Mouse (Mus musculus) spleen, postnatal 14 days (tissue): ENCODE results near the gene Fam174b.

Experiments used
- DNase-seq, 2 experiments: peaks; one replicate each; pipeline ENCODE4 v3.0.0; 2021 to 2022; ENCODE audit warnings: low spot score in 2 of 2

Fam174b gene

GRCm38 (mm10) chr7:73740111-73741035, at the start of gene Fam174b:
Gene Fam174b (plus strand): TSS chr7:73740302.
- DNase-seq, result no peak

GRCm38 (mm10) chr7:73697092-73697491, 43.0 kb upstream of the Fam174b start:
- no peak for DNase-seq

DNA sequence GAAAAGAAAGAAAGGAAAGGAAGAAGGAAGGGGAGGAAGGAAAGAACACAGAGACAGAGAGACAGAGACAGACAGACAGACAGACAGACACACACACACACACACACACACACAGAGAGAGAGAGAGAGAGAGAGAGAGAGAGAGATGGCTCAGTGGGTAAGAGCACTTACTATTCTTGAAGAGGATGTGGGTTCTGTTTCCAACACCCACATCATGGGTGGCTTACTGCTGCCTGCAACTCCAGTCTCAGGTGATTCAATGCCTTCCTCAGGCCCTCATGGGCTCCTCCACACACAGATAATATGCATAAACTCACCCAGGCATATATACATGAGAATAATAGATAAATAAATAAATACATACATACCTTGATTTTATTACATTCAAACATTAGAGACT, 35.8 kb upstream of the Fam174b start:
- no peak for DNase-seq

DNA sequence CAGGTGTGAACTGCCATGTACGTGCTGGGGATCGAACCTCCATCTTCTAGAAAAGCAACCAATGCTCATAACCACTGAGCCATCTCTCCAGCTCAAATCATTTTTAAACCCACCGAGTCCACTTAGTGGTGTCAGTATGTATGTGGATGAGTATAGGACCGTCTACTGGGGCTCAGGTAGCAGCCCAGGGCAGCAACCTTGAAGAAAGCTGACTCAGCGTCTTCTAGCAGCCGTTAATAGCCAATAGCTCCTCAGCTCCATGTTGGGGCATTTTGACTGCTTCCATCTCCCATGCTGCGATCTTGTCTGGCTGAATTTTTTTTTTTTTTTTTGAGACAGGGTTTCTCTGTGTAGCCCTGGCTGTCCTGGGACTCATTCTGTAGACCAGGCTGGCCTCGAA, 26.6 kb upstream of the Fam174b start:
- DNase-seq, result no peak

- DNase-seq, result no peak
Measured at GRCm38 (mm10) chr7:73715928-73716749, 24.0 kb upstream of the Fam174b start.

GRCm38 (mm10) chr7:73716841-73717240, 23.3 kb upstream of the Fam174b start:
- DNase-seq, result no peak

DNA sequence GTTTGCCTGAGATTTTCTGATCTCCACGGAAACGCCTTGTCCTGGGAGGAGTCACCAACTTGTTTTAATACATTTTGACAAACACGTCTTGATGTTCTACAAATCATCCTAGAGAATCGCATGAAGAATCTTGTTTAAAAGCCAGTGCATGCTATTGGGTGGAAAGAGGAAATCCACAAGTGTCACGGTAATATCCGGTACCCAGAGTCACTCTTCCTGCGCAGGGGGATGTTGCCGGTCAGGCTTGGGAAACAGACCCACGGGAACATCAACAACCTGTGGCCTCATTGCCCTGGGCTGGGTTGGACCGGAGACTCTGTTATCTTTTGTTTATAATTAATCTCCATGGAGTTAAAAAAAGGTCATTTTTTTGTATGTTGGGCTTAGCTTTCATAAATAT, 22.1 kb upstream of the Fam174b start:
- DNase-seq, result no peak

DNA sequence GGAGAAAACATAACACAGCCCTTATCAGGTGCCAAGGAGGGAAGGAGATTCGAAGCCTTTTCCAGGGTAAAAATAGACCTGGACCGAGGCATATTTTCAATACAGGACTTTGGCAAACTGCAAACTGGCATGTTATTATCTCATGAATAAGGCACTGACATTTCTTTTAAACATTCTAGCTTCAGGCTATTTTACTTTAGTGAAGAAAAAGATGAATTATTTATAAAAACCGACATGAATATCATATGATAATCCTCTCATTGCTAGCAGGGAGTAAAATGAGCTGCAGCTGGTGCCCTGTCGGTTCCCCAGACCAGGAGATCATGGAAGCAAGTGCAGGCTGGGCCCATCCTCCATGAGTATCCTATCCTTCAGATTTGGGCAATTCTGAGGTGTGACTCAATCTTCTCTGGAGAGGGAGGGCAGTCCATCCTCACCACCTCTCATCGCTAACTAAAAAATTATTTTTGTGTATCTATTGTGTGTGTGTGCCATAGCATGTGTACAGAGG, 21.6 kb upstream of the Fam174b start:
- no peak for DNase-seq

DNA sequence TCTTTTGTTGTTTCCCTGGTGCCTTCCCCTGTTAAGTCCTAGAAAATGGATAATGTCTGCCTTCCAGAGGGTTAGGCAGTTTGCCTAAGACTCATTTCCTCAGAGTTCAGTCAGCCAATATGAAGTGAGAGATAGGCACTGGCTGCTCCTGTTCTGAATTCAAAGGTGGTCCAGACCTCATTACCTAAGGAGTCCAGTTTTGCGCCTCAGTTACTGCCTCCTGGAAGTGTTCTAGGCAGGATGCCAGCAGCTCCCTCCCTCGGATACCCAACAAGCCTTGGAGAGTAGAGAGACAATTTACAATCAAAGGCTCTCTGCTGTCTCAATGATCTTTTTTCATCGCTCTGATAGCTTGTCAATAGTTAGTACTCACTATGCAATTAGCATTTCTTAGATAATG, 19.1 kb upstream of the Fam174b start:
- DNase-seq, result no peak

GRCm38 (mm10) chr7:73721764-73722163, 18.3 kb upstream of the Fam174b start:
- no peak for DNase-seq

- DNase-seq, result no peak
Measured at GRCm38 (mm10) chr7:73729913-73730312, 10.2 kb upstream of the Fam174b start.

- DNase-seq, result no peak
Measured at GRCm38 (mm10) chr7:73730430-73731022, 9.6 kb upstream of the Fam174b start.

DNA sequence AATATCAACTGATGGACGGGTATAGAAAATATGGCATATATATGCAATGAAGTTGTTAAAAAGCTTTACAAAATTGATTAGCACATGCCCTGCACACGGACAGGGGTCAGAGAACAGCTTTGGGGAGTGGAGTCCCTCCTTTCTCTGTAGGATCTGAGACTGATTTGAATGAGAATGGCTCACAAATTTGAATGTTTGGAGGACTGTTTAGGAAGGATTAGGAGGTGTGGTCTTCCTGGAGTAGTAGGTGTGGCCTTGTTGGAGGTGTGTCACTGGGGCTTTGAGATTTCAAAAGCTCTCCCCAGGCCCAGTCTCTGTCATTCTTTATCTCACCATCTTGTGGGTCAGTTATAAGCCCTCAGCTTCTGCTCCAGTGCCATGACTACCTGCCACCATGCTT, 4.1 kb upstream of the Fam174b start:
- no peak for DNase-seq

- DNase-seq, result no peak
Measured at GRCm38 (mm10) chr7:73741392-73741791, 1.3 kb downstream of the Fam174b start.

DNA sequence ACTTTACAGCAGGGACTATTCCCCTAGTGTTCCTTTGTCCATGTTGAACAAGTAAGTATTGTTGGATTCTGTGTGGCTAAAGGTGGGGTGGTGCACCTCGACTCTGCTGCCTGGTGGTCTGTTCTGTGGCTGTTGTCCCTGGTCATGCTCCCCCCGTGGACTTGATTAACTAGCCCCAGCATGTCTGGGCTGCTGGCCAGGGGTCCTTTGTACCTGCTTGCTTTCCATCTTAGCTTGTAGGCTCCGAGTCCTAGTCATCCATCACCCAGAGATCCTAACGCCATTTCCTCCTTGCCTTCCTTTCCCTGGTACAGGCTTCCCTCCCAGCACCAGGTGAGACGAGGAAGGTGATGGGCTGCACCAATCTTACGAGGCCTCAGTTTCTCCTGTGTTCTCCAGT, 1.7 kb downstream of the Fam174b start:
- no peak for DNase-seq

DNA sequence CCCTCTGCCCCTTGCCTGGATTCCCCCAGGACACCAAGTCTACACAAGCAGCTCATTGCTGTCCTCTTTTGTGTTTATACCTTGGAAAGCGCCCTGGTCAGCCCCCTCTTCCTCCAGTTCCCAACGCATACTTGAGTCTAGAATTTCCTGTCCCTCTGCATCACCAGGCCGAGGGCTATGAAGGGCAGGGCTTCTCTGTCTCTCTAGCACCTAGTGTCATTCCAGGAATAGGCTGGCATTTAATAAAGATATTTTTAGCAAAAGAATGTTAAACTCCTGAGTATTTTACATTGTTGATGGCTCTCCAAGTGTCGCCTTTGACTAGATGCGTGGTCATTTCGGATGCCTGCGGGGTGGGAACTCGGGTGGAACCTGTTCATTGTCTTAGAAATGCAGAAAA, 3.0 kb downstream of the Fam174b start:
- DNase-seq, result no peak

GRCm38 (mm10) chr7:73743831-73744370, 3.8 kb downstream of the Fam174b start:
- no peak for DNase-seq

DNA sequence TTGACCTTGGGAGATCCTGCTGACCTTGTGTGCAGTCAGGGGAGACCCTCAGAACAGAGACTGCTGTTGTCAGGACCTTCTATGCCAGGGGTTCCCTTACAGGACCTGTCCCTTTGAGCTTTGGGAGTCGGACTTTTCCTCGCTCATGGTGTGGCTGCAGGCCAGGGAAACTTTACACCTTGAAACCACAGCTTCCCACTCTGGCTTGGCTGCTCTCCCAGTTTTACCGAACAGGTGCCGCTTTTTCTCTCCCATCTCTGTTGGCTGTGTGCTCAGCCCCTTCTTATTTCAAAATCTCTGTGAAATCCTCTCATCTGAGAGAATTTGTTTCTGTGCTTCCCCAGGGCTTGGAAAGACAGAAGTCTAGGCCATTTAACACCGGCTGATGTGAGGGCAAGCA, 5.8 kb downstream of the Fam174b start:
- no peak for DNase-seq

DNA sequence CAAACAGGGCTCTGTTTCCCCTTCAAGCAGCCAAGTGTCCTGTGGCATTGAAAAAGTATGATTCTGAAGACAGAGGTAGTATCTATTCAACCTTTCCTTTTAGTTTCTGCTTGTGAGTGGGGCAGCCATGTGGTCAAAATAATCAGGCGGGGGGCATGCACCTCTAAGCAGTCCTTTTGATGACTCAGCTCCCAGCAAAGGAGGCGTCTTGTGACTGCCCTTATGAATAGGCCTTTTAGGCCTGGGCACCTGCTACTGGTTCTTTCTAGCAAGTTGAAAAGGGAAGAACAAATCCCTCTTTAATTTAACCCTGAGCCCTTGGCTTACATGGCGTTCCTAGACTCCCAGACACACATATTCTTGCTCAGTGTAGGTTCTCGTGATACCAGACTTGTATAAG, 6.7 kb downstream of the Fam174b start:
- DNase-seq, result no peak

DNA sequence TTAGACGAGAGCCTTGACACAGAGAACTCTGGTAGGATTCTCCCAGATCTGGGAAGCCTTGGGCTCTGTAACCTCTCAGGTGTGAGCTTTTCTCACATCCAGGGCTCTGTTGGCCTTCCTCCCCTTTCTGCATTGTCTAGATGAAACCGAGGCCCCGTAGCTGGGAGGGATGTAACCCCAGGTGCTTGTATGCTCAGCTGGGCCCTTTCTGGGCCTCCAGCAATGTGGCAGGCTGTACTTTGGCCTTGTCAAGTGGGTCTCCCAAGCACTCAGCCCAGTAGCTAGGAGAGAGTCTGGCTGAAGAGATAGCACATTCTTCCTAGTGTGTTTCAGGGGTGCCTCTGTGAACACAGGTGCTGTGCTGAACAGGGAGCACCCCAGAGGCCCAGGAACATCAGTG, 7.4 kb downstream of the Fam174b start:
- DNase-seq, result no peak

DNA sequence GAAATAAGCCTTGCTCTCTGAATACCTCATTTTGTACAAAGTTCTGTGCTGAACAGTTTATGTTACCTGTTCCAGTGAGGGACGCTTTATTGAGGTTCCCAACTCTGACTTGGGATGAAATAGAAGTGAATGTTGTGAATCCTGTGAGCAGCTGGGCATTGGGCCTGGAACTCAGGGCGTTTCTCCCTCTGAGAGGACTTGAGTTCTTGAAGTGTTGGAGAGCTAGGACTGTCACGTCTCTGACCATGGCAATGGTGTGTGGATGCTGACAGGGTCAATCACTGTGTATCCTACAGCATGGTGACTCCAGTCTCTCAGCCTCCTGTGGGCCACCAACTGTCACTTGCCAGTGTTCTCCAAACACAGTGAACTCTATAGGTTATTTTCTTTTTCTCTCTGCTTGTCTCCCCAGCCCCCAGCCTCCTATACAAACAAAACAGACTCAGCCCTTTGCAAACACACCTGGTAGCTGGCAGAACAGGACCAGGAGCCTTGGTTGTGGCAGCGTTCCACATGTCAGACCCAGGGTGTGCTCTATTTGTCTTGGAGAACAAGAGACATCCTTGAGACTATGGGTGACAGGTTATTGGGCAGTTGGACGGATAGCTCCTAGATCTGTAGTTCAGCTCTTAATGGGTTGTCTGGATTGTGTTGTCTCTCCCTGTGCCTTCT, 8.5 kb downstream of the Fam174b start:
- no peak for DNase-seq
